Mouse (Mus musculus): ENCODE data around the gene Marveld2.

The Marveld2 gene

DNA sequence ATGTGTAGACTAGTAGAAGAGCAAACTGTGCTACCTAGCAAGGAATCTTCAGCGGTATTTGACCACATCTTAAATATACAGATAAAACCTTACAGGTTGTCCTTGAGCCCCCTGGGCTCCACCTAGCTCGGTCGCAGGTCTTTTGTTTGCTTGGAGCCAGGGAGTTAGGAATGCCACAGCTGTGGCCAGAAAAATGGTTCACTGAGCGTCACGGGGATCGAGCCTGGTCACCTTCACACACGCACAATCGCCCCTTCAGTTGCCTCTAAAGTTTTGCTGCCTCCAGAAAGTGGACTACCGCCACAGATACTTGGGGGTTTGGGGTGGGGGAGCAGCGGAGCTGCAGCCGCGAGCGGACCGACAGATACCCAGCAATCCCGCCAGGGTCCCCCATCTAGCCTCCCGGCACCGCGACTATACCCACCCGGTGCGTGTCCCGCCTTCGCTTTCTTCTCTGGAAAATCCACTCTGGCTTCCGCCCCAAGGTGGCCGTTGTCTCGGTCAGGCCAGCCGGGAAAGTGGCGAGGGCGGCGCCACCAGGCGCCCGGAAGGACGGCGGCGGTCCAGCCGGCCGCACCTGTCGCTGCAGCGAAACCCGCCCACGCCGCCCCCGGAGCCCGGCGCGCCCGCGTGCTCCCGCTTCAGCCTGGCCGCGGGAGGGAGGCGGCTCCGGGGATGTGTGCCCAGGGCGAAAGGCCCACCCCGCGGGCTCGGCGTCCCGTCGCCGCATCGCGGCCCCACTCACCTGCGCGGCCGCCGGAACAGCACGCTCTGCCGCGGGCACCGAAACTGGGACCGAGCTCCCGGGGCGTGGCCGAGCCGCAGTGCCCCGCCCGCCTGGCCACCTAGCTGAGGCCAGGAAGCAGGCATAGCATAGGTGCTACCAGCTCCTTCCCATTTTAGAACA is at the start of gene Marveld2:
Gene Marveld2, minus strand, starts transcription at position 791 of the 907 bp plus-strand sequence.
- DNase-seq (ENCODE audit: low read depth, low spot score), result peak; percentile 69

DNA sequence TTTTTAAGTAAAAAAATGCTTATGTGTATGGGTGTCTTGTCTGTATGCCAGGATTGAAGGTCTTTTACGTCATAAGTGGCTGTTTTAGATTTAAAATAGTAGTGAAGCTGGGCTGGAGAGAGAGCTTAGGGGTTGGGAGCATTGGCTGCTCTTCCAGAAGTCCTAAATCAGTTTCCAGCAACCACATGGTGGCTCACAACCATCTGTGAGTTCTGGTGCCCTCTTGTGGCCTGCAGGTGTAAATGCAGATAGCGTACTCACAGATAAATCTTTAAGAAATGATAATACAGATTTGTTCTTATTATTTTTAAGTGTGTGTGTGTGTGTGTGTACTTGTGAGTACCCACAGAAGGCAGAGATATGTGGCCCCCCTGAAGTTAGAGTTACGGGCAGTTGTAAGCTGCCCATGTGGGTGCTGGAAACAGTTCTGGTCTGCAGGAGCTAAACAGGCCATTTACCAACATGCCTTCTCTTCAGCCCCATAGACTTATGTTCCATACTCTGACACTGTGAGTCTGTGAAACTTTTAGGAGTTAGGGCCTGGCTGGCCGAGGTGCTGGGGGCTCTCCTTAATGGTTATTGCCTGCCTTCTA is 43.2 kb upstream of the Marveld2 start:
- DNase-seq (ENCODE audit: low read depth, low spot score), result peak; percentile 65

GRCm38 (mm10) chr13:100658091-100658490 is 41.3 kb upstream of the Marveld2 start:
- DNase-seq (ENCODE audit: low read depth, low spot score), result no peak

GRCm38 (mm10) chr13:100651439-100652186 is 34.8 kb upstream of the Marveld2 start, which contains the start of gene Taf9:
Gene Taf9 (plus strand): TSS chr13:100651579.
- peak; percentile 33 for DNase-seq (ENCODE audit: low read depth, low spot score)

DNA sequence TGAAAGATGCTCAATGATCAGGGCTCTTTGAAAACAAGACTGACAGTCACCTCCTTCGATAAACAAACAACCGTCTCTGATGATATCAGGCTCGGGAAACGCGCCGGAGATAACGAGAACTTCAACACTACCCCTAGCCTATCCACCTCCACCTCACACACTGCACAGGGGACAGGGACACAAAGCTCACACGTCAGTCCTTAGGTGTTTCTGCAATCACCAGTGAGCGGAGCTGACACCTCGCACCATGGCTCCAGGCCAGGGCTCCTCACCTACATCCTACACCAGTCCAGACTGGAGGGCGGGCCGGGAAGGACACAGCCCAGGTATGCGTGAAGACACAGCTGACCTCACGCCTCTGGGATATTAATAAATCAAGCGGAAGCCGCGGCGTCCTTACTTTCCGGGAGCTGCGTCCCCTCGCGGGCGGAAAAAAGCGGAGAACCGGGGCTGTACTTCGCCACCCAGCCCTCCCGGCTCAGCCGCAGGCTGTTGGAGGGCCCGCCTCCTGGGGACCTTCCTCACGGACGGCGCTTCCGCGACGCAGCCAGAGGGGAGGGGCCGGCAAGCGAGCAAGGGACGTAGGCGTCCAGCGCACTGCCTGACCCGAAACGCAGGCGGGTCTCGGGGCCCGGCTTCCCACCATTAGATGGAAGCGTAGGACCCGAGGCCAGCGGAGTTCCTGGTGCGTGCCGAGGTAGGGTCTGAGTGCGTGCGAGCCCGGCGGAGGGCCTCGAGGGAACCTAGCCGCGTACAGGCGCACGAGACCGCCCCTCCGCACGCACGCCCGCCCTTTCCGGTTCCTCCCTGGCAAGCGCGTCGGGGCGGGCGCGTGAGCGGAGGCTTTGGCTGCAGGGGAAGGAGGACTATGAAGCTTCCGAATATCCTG is 34.0 kb upstream of the Marveld2 start, which contains the start of the genes Ak6 and Rad17:
Gene Ak6, plus strand, starts transcription at position 430 of the 889 bp plus-strand sequence.
Gene Rad17, minus strand, starts transcription at position 502 of the 889 bp plus-strand sequence.
- DNase-seq (ENCODE audit: low read depth, low spot score), result peak; percentile 96

DNA sequence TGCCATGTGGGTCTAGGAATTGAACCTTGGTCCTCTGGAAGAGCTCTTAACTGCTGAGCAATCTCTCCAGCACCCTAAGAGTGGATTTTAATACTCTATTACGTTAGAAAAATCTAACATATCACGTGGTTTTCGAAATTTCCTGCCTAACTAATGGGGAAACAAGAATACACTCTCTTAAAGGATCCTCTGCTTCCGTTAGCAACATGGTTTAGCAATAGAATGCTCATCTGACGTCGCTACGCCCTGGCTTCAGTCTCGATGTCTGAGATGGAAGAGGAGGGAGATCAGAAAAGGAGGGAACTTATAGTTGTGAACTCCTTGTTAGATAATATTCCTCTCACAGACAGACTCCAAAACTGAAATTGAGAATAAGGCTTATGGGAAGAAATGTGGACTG is 31.5 kb upstream of the Marveld2 start:
- no peak for DNase-seq (ENCODE audit: low read depth, low spot score)

GRCm38 (mm10) chr13:100642471-100643209 is 25.9 kb upstream of the Marveld2 start:
- no peak for DNase-seq (ENCODE audit: low read depth, low spot score)

GRCm38 (mm10) chr13:100634106-100634691 is 17.4 kb upstream of the Marveld2 start:
- no peak for DNase-seq (ENCODE audit: low read depth, low spot score)

DNA sequence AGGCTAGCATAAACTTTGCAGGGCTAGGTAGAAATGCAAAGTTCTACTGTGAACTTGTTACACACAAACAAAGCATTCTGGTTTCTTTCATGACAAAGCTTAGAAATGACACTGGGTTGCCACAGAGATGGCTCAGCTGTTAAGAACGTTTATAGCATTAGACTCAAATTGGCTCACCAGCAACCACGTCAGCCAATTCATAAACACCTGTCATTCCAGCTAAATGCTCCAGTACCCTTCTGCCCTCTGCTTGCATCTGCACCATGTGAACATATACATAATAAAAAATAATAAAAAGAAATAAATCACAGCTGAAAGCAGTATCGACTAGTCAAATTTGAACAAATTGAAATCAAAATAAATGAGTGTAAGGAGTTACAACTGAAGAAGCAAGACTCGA is 5.5 kb upstream of the Marveld2 start:
- DNase-seq (ENCODE audit: low read depth, low spot score), result no peak

- no peak for DNase-seq (ENCODE audit: low read depth, low spot score)
Measured at GRCm38 (mm10) chr13:100617583-100617982, 812 bp upstream of the Marveld2 start.

- DNase-seq (ENCODE audit: low read depth, low spot score), result no peak
Measured at GRCm38 (mm10) chr13:100612903-100613302, 3.9 kb downstream of the Marveld2 start.

- no peak for DNase-seq (ENCODE audit: low read depth, low spot score)
Measured at GRCm38 (mm10) chr13:100612251-100612650, 4.5 kb downstream of the Marveld2 start.

GRCm38 (mm10) chr13:100611266-100611665 is 5.5 kb downstream of the Marveld2 start:
- no peak for DNase-seq (ENCODE audit: low read depth, low spot score)

DNA sequence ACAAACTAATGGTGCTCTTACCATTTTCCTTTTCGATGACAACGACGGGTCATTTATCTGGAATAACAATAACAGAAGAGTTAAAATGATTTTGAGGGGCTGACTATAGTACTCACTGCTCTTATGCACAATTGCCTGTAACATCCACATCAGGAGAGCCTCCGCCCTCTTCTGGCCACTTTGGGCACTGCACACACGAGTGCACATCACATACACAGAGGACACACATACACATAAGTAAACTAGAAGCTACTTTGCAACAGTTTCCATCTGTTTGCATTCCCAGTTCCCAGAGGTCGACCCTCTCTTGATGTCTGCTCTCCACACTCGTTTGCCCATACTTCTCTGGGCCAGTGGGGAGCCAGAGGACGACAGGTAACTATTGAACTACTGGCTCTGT is 9.0 kb downstream of the Marveld2 start:
- no peak for DNase-seq (ENCODE audit: low read depth, low spot score)

DNA sequence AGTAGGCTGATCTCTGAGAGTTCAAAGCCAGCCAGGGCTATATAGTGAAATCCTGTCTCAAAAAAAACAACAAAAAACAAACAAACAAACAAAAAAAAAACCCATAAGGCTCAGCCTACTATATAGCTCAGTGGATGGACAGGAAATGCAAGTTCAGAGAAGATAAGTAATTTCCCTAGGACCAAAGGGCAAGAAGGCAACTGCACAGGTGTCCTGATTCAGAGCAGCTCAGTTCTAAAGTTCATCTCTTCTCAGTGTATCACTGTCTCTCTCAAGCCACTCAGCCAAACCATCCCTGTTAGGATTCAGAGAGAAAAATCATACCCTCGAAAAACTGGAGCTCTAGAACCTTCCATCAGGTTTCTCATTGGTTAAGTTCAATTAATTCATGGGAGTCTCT is 10.9 kb downstream of the Marveld2 start:
- DNase-seq (ENCODE audit: low read depth, low spot score), result no peak

GRCm38 (mm10) chr13:100603738-100604095 is 13.1 kb downstream of the Marveld2 start:
- no peak for DNase-seq (ENCODE audit: low read depth, low spot score)

DNA sequence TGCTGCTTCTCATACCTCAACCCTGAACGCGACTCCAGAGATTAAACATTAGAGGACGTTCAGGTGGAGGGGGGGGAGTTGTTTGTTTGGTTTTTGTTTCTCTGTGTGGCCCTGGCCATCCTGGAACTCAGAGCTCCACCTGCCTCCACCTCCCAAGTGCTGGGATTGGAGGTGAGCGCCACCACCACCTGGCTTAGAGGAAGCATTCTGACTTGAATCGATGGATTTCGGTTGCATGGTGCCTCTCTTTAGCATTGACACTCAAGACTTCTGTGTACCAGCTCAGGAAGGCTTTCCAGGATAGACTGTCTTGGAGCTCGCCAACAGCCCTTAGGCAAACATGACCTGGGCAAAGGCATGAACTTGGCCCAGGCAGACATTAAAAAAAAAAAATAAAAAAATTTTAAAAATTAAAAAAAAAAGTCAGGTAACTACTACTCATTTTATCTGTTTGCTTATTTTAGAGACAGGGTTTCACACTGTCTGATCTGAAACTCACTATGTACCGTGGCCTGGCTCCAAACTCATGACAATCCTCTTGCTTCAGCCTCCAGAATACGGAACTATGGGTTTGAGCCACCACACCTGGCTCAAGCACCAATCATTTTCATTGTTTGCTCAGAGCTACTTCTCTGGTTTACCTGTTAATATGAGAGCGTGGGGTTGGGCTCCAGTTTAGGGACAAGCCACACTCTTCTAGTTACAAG is 13.6 kb downstream of the Marveld2 start:
- DNase-seq (ENCODE audit: low read depth, low spot score), result no peak

DNA sequence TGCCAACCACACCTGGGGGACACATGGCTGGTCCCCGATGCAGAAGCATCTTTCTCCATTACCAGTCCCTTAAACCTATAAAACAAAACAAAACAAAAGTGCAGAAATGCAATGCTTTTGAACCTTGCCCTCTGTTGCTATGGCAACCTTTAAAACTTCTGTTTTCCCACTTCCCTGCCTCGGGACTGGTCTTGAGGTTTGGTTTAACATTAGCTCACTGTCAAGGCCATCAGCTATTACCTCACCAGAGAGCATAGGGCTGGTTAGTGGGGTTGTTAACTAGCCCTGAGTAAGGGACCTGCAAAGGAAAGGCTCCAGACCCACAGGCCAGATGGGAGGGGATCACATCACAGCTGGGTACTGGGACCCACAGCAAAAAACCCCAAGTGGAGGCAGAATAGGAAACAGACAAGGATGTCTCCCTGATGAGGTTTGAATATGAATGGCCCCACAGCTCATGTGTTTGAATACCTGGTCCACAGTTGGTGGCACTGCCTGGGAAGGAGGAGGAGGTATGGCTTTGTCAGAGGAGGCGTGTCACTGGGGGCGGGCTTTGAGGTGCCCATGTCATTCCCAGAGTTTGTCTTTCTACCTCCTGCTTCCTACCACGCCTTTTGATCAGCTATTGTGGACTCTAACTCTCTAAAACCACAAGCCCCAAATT is 14.4 kb downstream of the Marveld2 start:
- DNase-seq (ENCODE audit: low read depth, low spot score), result no peak

DNA sequence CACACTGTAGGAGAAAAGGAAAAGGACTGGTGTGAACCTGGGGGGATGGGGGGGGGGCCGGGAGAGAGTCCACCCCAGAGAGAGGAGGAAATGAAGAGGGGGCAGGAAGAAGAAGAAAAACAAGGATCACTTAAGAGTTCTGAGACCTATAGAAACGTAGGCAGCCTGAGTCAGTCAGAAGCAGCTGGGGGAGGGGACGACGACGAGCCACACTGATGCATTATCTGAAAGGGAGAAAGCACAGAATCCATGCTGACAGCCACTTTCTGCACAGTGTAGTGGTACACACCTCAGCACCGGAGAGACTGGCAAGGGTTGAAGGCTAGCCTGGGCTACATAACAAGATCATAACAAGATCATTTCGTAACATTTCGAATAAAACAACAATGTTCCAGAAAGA is 15.7 kb downstream of the Marveld2 start:
- no peak for DNase-seq (ENCODE audit: low read depth, low spot score)

All from CD4-positive helper T cell, adult 2 months (primary cell).